Mouse (Mus musculus): ENCODE measurements around the gene Rnf8. TPM values are rescaled to one million over a fixed set of nuclear protein-coding genes. Genes with fewer than 3 reads are reported as not detected.

Rnf8 gene
- total RNA-seq, 1 experiment from 2014 or later, result 51.8 TPM

DNA sequence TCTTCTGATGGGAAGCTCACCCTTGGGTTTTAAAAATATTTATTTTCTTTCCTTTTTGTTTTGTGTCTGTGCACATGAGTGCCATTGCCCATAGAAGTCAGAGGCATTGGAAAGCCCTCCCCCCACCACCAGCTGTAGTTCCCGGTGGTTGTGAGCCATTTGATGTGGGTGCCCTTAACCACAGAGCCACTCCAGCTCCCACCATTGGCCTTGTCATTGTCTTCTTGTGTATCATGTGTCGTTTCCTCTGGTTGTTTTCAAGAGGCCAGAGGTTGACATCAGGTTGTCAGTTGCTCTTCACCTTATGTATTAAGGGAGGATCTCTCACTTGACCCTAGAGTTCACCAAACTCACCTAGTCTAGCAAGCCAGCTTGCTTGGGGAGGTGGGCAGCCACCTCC lies 79.0 kb downstream of the Rnf8 start:
- ATAC-seq (replicated peaks in 1 of 2; ENCODE audit: insufficient read depth in 1 of 2, low FRiP score in 2 of 2, low TSS enrichment in 1 of 2, low read depth in 1 of 2, poor library complexity in 2 of 2, severe bottlenecking in 2 of 2), result no peak

GRCm38 (mm10) chr17:29694516-29694915 lies 79.9 kb downstream of the Rnf8 start:
- no peak for ATAC-seq (replicated peaks in 1 of 2; ENCODE audit: insufficient read depth in 1 of 2, low FRiP score in 2 of 2, low TSS enrichment in 1 of 2, low read depth in 1 of 2, poor library complexity in 2 of 2, severe bottlenecking in 2 of 2)

Other genes with a start within 250 kb of the Rnf8 start
- 426 and 588 TPM in 2 replicates for gene Pim1, start 124.0 kb upstream of the Rnf8 start, total RNA-seq (2017)
- gene Gm17657, start 65.2 kb upstream of the Rnf8 start, total RNA-seq (2017), result 0.31 TPM in 1 of 2 replicates, not detected in the other
- gene Tbc1d22b, start 65.0 kb upstream of the Rnf8 start, total RNA-seq (2017), result 5.8 and 7.8 TPM in 2 replicates
- not detected in 2 replicates for gene Tmem217, start 62.4 kb upstream of the Rnf8 start, total RNA-seq (2017)
- gene Gm28043, start 86 bp downstream of the Rnf8 start, total RNA-seq (2017), result 9.5 and 11.9 TPM in 2 replicates
- gene Cmtr1, start 45.8 kb downstream of the Rnf8 start, total RNA-seq (2017), result 127 and 160 TPM in 2 replicates
- 8.1 and 14.5 TPM in 2 replicates for gene Ccdc167, start 102.3 kb downstream of the Rnf8 start, total RNA-seq (2017)

All from hematopoietic stem cell, adult 5-6 weeks (primary cell).